Mouse (Mus musculus) induced T-regulatory cell, adult 2 months (primary cell): ENCODE results near the gene 1700013H16Rik.
"Not testable (repeated sequence)": the region's sequence is repeated elsewhere in the genome, so short reads cannot be mapped to it uniquely, and the experiment has no call there.

Source experiments
- DNase-seq: peaks from one replicate; pipeline ENCODE4 v3.0.0-alpha.2; 2012; ENCODE audit warnings: low read depth

1700013H16Rik gene

GRCm38 (mm10) chrX:53757736-53758135 is at the start of gene 1700013H16Rik:
1700013H16Rik (minus strand) TSS chrX:53757831.
- no peak for DNase-seq

GRCm38 (mm10) chrX:53799074-53799473 is 41.4 kb upstream of the 1700013H16Rik start:
- DNase-seq: peak; percentile 0

GRCm38 (mm10) chrX:53797519-53797918 is 39.9 kb upstream of the 1700013H16Rik start, which contains the start of gene Xlr:
Xlr (minus strand) TSS chrX:53797706.
- DNase-seq: not testable (repeated sequence)

- DNase-seq: no peak
Observed at GRCm38 (mm10) chrX:53776276-53776675, 18.6 kb upstream of the 1700013H16Rik start, which contains the start of gene Zfp36l3. Zfp36l3 (minus strand) TSS chrX:53776394.

- no peak for DNase-seq
Observed at GRCm38 (mm10) chrX:53752851-53753250, 4.8 kb downstream of the 1700013H16Rik start.

GRCm38 (mm10) chrX:53728967-53729366 is 28.7 kb downstream of the 1700013H16Rik start:
- DNase-seq: no peak

GRCm38 (mm10) chrX:53724596-53724995 is 33.0 kb downstream of the 1700013H16Rik start, which contains the start of gene 4930502E18Rik:
4930502E18Rik (plus strand) TSS chrX:53724826.
- no peak for DNase-seq

- no peak for DNase-seq
Observed at GRCm38 (mm10) chrX:53716323-53717182, 41.1 kb downstream of the 1700013H16Rik start.

- DNase-seq: no peak
Observed at GRCm38 (mm10) chrX:53715942-53716322, 41.7 kb downstream of the 1700013H16Rik start.

- no peak for DNase-seq
Observed at GRCm38 (mm10) chrX:53702673-53703072, 55.0 kb downstream of the 1700013H16Rik start.

- DNase-seq: no peak
Observed at GRCm38 (mm10) chrX:53699225-53699624, 58.4 kb downstream of the 1700013H16Rik start.

- no peak for DNase-seq
Observed at GRCm38 (mm10) chrX:53694008-53694777, 63.4 kb downstream of the 1700013H16Rik start.

GRCm38 (mm10) chrX:53693141-53693540 is 64.5 kb downstream of the 1700013H16Rik start:
- no peak for DNase-seq
